Mouse (Mus musculus) cerebellum, adult (tissue): ENCODE measurements around the gene Hpd.
A peak's percentile ranks its signal among the peaks of the same experiment; 100 is the strongest.
"Not testable (repeated sequence)": the region's sequence is repeated elsewhere in the genome, so short reads cannot be mapped to it uniquely, and the experiment has no call there.

Source experiments
- ATAC-seq: cut with Nextera tagmentation; 2 replicates; pipeline ENCODE4 v1.9.2; 2017; ENCODE audit warnings: mild to moderate bottlenecking, moderate library complexity, mixed read lengths; ENCODE audit not compliant: insufficient number of reproducible peaks, low FRiP score, low TSS enrichment

The Hpd gene

DNA sequence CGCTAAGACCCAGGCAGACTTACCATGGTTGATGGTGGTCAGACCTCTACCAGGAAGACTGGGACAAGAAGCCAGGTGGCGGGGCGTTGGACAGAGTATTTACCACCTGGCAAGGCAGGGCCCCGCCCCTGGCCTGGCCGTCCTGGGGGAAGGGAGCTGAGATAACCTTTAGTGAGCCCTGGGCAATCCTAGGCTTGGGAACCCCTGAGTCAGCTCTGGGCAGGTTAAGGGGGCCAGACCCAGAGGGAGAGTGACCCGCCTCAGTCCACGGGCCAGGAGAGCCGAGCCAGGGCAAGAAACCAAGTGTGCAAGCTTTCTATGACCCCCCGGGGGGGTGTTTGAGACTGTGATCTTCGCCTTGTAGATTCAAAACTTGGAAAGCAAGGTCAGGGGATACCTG is at the start of gene Hpd:
TSS of gene Hpd (minus strand) at position 77 of the 400 bp plus-strand sequence.
- ATAC-seq: no peak

DNA sequence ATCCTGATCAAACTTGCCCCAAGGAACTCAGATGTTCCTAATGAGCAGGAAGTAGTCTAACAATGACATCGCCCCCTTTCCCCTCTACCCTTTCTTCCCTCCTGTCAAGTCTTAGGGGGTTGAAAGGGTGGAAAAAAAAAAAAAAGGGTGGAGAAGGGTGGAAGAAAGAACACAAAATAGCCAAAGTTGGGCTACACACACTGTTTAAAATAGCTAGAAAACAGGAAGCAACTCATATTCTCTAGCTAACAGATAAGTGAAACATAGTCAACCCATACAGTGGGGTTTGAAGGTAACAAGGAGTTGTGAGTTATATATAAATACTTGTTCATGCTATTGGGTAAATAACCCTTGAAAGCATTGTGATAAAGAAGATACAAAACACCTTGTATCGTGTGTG is 49.7 kb upstream of the Hpd start:
- ATAC-seq: no peak

DNA sequence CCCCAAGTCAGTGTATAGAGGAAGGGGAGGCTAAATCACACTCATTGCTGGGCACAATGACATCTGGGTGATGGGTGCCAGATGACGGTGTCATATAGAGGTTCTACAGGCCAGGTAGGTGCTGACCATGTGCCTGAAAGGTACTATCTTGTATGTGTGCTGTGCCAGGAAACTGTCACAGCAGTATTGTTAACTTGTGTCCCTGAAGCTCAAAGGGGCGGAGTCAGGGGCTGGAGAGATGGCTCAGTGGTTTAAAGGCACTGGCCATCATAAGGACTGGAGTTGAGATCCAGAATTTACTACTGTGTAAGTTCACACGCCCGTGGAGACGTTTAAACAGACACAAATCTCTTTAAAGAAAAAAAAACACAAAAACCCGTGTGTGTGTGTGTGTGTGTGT is 46.8 kb upstream of the Hpd start:
- ATAC-seq: no peak

DNA sequence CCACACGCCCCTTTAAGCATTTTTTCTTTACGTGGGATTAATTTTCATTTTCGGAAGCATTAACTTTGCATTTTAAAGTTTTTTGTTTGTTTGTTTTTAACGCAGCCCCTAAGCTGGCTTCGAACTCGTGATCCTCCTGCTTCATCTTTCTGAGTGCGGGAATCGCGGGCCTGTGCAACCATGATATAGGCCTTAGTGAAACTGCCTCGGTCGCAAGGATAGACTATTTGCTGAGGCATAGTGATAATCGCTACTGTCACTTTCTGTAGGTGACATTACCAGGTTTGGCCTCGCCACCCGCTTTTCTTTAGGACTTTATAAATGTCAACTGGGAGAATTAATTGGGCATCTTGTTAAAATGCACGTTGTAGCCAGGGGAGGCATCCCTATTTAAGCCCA is 46.0 kb upstream of the Hpd start:
- ATAC-seq: no peak

DNA sequence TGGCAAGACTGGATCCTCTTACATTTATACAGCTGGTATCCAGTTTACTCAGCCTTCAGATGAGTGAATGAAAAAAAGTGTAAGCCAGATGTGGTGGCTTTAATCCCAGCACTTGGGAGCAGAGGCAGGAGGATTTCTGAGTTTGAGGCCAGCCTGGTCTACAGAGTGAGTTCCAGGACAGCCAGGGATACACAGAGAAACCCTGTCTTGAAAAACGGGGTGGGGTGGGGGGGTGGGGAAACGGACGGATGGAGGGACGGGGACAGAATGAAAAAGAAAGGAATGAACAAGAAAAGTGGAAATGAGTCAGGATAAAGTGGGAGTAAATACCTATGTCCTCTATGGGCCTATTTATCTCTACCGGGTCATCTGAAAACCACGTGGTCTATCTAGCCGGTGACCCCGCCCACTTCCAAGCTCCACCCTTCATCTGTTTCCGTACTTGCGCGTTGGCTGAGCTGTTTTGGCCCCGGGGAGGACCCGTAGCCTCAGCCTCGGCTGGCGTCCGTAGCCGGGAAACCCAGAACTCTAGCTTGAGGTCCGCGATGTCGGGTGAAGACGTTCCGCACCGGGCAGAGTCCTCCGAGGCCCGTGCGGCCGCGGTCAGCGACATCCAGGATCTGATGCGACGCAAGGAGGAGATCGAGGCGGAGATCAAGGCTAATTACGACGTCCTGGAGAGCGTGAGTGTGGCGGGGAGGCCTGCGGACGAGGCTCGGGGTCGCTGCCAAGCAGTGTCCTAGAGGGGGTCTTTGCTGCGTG is 45.4 kb upstream of the Hpd start:
- peak; percentile 72; the same call in 1 of the 2 replicates for ATAC-seq

DNA sequence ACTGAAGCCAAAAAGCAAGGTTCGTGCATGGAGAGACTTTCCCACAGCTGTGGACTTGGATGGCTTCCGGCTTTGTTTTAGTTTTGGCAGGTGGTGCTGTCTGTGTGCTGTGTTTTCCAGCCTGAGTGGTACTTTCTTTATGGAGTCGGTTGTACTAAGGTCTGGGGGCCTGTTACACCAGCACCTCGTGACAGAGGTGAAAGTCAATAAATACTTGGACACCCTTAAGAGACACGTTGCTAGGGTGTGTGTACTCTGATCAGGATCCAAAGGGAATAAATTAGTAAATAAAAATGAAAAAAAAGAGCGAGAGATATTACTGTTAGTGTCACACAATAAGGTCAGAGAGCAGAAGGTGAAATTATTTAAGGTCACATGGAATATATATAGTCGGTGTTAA is 44.3 kb upstream of the Hpd start:
- no peak for ATAC-seq

DNA sequence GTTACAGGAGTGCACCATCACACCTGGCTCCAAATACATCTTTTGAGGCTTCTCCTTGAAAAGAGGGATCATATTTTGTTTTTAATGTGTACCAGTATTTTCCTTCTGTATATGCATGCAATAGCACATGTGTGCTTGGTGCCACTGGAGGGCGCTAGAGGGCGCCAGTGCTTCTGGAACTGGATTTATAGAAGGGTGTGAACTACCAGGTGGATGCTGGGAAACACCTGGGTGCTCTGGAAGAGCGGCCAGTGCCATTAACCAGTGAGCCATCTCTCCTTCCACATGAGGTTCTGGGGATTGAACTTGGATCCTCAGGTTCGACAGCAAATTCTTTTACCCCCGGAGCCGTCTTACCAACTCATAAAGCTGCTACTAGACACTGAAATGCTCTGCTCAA is 41.3 kb upstream of the Hpd start:
- not testable (repeated sequence) for ATAC-seq

DNA sequence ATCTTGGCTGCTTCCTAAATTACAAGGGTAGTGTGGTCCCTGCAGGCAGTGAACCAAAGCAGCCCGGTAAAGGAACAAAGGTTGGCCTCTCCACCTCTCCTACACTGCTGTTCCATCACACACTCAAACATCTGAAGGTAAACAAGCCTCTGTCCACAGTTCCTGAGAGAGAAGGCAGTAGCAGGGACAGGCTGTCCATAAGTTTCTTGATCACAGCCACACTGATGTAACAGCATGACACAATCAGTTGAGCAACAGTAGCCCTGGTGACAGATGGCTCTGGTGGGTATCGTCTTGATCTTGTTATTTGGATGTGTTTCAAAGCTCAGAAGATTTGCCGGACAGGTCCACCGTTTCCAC is 40.5 kb upstream of the Hpd start:
- no peak for ATAC-seq

DNA sequence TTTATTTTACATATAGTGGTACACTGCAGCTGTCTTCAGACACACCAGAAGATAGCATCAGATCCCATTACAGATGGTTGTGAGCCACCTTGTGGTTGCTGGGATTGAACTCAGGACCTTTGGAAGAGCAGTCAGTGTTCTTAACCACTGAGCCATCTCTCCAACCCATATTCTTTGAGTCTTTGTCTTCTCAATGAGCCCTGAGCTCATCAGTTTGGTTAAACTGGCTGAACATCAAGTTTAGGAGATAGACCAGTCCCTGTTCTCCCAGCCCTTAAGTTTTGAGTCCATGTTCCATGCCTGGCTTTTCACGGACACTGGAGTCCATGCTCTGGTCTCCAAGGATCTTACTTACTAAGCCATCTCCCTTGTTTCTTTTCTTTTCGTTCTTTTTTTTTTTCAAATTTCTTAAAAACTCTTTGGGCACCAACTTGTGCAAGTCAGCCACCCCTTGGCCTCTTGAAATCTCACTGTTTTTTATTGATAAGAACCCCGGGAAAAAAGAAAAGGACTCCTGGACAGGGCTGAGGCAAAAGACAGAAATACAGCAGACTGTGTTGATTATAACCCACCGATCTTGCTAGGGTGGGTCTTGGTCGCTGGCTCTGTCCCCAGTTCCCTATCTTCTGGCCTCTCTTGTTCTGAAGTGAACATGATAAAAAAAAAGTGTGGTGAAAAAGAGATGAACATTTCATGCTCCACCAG is 40.0 kb upstream of the Hpd start:
- ATAC-seq: not testable (repeated sequence)

DNA sequence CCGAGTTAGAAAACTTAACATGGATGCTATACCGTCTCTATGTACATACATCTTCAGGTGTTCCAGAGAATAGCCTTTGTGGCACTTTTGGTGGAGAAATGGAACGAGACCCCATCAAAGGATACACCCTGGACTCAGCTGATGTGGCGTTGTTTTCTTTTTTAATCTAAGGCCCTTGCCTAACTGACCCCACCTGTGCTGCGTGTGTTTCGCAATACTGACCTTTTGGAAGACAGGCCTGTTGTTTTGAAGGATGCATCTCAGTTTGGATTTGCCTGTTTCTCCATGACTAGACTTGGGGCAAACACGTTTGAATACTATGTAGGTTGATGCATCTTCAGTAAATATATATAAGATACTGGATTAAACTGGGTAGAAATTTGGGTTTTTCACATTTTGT is 21.1 kb upstream of the Hpd start:
- ATAC-seq: not testable (repeated sequence)

DNA sequence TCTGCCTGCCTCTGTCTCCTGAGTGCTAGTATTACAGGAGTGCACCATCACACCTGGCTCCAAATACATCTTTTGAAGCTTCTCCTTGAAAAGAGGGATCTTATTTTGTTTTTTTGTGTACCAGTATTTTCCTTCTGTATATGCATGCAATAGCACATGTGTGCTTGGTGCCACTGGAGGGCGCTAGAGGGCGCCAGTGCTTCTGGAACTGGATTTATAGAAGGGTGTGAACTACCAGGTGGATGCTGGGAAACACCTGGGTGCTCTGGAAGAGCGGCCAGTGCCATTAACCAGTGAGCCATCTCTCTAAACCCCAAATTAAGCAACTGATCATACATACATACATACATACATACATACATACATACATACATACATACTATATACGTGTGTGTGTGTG is 20.2 kb upstream of the Hpd start:
- not testable (repeated sequence) for ATAC-seq

DNA sequence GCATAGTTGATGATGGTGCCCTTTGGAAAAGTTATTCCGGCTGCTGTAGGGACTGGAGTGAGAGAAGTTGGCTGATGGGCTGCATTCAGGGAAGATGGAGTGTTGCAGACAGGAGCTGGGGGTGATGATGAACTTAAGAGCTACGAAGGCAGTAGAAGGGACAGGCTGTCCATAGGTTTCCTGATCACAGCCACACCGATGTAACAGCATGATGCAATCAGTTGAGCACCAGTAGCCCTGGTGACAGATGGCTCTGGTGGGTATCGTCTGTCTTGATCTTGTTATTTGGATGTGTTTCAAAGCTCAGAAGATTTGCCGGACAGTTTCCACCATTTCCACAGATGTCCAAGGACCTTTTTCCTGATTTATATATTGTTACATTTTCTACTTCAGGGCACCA is 19.5 kb upstream of the Hpd start:
- no peak for ATAC-seq

DNA sequence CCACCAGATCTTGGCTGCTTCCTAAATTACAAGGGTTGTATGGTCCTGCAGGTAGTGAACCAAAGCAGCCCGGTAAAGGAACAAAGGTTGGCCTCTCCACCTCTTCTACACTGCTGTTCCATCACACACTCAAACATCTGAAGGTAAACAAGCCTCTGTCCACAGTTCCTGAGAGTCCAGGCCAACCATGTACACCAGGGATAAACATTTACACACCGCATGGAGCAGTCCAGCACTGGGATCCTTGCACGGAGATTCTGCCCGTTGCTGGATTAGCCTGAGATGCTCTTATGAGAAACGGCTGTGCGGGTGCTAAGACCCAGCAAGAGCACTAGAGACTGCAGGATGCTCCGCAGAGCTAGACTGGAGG is 19.0 kb upstream of the Hpd start:
- no peak for ATAC-seq

DNA sequence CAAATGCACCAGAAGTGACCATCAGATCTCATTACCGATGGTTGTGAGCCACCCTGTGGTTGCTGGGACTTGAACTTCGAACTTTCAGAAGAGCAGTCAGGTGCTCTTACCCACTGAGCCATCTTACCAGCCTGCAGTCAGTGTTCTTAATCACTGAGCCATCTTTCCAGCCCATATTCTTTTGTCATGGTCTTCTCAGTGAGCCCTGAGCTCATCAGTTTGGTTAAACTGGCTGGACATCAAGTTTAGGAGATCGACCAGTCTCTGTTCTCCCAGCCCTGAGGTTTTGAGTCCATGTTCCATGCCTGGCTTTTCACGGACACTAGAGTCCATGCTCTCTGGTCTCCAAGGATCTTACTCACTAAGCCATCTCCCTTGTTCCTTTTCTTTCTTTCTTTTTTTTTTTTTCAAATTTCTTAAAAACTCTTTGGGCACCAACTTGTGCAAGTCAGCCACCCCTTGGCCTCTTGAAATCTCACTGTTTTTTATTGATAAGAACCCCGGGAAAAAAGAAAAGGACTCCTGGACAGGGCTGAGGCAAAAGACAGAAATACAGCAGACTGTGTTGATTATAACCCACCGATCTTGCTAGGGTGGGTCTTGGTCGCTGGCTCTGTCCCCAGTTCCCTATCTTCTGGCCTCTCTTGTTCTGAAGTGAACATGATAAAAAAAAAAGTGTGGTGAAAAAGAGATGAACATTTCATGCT is 18.4 kb upstream of the Hpd start:
- ATAC-seq: not testable (repeated sequence)

DNA sequence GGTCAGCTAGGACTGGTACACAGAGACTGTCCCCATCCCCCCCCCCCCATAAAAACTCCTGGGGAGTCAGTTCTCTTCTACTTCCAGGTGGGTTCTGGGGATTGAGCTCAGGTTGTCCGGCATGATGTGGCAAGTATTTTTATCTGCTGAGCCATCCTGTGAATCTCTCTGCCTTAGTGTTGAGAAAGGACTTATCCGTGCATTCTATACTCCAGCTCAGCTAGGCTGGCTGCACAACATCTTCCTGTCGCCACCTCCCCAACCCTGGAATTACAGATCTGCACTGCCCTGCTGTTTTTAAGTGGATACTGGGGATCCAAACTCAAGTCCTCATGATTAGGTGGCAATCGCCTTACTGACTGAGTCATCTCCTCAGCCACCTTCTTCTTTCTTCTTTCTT is 16.0 kb upstream of the Hpd start:
- ATAC-seq: no peak

DNA sequence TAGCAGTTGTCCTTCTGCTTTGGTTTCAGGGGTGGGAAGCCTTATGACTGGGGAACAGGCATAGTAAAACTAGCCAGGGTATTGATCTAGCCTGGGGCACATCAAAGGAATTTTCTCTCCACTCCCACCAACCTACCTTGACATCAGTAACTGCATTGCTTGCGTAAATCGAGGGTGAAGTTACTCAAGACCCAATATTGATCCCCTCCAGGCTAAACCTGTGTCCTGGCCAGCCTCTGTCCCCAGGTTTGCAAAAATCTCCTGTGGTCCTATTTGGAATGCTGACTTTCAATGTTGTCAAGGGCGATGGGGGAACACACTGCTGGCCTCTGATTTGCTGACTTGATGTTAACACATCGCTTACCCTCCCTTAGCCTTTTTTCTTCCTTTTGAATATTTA is 14.2 kb upstream of the Hpd start:
- ATAC-seq: no peak

DNA sequence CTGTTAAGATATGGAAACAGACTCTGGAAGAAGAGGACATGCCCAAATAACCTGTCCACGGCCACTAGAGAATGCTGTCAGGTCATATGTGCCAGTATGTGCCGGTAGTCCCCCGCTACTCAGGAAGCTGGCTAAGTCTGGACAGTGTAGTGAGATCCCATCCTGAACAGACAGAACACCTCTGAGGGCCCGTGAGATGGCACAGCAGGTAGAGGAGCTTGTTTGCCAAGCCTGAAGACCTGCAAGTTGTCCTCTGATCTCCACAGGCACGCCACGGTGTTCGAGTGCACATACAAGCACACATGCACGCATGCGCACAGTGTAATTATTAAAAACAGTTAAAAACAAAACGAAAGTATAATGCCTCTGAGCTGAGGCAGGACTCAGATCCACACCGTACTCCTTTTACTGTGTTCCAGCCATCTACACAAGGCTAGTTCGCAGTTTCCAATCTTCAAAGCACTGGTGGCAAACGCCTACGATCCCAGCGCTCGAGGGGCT is 13.0 kb upstream of the Hpd start:
- ATAC-seq: no peak

DNA sequence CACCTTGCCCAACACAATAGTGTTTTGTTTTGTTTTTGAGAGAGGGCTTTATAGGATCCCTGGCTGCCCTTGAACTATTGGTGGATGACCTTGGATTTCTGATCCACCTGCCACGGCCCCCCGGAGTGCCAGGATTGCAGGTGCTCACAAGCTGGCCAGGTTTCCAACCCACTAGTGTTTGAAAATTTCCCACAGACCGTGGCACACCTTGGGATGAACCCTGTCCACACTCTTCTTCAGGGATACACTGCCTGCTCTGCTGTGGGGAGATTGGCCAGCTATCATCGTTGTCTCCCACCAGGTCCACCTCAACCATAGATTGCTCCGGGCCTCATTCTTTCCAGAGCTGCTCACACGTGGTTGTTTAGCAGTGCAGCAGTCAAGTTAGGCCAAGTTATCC is 12.3 kb upstream of the Hpd start:
- ATAC-seq: no peak

DNA sequence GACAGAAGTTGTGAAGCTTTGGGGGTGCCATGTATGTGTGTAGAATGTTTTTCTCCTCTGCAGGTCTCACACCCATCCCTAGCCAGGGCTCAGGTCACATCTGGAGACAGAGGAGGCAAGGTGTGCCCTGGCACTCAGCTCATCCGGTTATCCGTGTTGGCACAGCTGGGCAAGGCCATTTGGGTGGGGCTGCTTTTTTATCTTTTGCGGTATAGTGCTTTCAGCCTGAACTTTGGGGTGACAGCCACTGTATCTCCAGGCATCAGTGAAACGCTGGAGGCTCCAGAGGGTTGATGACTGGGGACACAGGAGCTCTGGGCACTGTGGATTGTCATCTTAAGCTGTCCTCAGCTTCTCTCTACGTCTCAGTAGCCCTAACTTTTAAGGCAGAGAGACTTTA is 10.9 kb upstream of the Hpd start:
- no peak for ATAC-seq

DNA sequence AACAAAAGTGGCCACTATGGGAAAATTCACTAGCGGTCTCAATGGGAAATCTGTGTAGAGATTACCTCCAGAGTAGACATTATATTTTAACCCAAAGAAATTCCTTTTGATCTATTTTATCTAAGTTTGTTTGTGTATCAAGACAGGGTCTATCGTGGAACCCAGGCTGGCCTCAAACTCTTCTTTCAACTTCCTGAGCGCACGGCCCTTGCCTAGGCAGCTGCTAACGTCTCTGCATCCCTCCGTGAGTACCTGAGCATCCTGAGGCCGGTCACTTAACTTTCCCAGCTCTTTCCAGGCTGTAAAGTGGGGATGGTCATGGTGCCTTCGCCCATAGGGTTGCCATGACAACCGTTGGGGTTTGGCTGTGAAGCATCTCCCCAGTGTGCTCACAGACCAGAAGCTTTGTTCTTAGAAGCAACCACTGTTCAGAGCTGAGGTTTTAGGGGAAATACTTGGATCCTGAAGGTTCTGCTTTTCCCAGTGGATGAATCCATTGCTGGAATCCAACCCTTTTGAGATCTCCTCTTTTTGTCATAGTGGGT is 10.2 kb upstream of the Hpd start:
- no peak for ATAC-seq

DNA sequence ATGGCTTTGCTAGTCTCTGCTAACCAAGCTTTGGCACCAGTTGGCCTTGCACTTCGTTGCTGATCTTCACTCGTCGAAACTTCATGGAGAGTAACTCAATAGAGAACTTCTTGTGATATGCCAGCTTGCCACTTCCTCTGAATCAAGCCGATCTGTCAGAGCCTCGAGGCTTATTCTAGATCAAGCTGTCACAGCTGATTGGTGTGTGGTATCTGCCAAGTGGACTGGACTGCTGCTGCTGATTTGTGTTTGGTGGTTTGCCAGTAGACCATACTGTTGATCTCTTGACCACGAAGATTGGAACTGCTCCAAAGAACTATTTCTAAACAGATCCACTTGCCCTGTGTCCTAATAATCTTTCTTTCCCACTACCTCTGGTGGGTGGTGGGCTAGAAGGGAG is 8.9 kb upstream of the Hpd start:
- ATAC-seq: no peak
